Mouse (Mus musculus) ovary, postnatal 14 days (tissue): ENCODE data around the gene Otop3.

ENCODE experiments used
- DNase-seq: peaks from one replicate; pipeline ENCODE4 v3.0.0; 2022; ENCODE audit warnings: low spot score

The Otop3 gene

DNA sequence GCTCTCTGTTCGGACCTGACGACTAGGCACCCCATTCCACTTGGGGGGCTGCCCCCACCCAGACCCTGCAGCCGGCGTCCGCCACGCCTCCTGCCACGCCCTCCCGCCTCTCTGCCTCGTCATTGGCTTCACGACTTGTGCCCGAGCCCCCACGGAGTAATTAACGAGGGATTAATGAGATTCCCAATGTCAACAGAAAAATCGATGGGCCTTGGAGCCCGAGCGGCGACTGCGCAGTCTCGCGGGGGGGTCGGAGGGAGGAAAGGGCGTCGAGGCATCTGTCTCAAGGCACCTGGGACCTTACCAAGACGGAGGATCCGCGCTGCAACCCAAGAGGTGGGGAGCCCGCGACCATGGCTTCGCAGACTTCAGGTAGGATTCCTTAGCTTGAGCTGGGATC is at the start of gene Otop3:
Gene Otop3, plus strand, starts transcription at position 201 of the 400 bp plus-strand sequence.
- DNase-seq: no peak

- no peak for DNase-seq
Observed at GRCm38 (mm10) chr11:115285282-115285681, 49.2 kb upstream of the Otop3 start.

- DNase-seq: no peak
Observed at GRCm38 (mm10) chr11:115286201-115286993, 48.1 kb upstream of the Otop3 start.

- DNase-seq: no peak
Observed at GRCm38 (mm10) chr11:115287386-115287785, 47.1 kb upstream of the Otop3 start.

DNA sequence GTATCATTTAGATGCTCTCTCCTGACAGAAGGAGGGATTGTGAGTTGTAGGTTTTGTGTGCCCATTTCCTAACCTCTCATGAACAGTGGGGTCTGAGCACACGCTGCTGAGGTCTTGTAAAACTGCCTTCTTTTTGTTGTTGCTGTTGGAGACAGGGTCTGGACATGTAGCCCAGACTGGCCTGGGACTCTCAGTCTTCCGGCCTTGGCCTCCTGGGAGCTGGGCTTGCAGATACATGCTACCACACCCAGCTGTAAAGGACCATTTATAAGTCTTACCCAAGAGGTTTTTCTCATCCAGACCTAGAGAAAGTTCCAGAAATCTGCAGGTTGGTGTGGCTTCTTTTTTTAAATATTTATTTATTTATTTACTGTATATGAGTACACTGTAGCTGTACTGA is 46.2 kb upstream of the Otop3 start:
- DNase-seq: no peak

- no peak for DNase-seq
Observed at GRCm38 (mm10) chr11:115289885-115290284, 44.6 kb upstream of the Otop3 start.

- no peak for DNase-seq
Observed at GRCm38 (mm10) chr11:115290314-115290713, 44.2 kb upstream of the Otop3 start.

GRCm38 (mm10) chr11:115290919-115291318 is 43.6 kb upstream of the Otop3 start:
- peak; percentile 68 for DNase-seq

GRCm38 (mm10) chr11:115291503-115291902 is 43.0 kb upstream of the Otop3 start:
- no peak for DNase-seq

DNA sequence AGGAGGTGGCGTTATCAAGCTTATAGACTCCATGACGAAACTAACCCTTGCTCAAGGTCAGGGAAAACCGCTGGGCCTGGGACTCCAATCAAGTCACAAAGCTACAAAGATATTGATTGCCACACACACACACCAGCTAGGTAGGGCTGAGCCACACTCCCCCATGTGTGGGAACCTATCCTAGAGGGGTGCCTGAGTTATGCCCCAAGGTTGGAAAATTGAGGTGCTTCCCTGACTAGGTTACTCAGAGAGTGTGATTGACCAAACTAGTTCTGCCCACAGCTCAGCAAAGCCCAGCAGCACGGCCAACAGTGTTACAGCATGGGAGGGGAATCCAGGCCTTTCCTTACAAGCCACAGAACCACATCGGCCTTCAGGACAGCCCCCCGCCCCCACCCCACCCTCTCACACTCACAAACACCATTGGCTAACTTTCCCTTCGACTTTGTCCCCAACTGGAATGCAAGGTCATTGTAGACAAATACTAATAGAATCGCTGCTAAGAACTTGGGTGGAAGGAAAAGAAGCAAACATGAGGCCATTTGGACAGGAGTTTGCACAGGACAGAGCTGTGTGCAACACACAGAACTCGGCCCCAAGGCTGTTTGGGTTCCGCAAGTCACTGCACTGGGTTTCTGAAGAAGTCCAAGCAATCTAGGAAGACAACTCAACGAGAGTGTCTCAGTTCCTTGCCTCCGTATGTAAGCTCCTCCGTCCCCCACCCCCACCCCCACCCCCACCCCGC is 41.7 kb upstream of the Otop3 start:
- no peak for DNase-seq

DNA sequence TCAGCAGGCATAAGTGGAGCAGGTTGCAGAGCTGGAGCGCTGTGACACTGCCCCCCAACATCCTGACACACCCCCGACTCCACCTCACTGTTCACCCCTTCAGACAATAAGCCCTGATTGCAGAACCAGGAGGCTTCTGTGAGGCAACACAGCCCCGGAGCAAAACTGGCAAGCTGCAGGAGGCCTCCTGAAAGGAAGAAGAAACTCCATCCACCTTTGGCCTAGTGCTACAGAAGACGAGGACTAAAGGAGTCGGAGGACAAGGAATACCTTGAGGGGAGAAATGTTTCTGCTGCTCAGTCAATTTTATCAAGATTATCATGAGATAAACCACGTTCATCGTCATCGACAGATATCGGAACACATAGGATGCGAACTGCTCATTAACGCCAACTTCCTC is 38.6 kb upstream of the Otop3 start:
- no peak for DNase-seq

DNA sequence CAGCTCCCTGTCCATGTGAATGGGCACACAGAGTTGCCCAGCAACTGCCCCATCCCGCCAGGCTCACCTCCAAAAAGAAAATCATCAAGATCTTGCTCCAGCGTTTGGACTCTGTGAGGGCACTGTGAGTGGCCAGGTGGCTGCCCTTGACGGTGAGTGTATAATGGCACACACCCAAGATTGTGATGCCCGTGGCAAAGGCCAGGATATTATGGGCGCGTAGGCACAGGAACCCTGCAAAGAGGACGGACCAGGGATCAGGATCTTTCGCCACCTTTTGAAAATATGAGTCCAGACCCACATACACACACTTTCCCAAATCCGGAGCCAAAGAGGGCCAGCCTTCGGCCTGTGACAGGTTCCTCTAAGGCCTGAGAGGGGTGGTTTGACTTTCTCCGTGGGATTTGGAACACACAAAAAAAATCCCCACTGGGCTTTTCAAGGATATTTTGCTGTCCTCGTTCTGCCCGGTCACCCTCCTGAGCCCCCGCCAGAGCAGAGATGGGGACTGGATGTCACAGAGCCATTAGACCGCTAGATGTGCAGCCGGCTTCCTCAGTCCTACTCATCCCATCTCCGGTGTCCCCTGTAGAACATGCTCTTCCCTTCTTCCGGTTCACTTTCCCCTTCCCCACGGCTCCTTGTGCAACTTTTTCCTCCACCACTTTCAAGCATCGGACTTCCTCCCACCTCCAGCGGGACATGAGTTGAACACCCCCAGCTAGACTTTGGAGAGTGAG is 37.9 kb upstream of the Otop3 start:
- no peak for DNase-seq

DNA sequence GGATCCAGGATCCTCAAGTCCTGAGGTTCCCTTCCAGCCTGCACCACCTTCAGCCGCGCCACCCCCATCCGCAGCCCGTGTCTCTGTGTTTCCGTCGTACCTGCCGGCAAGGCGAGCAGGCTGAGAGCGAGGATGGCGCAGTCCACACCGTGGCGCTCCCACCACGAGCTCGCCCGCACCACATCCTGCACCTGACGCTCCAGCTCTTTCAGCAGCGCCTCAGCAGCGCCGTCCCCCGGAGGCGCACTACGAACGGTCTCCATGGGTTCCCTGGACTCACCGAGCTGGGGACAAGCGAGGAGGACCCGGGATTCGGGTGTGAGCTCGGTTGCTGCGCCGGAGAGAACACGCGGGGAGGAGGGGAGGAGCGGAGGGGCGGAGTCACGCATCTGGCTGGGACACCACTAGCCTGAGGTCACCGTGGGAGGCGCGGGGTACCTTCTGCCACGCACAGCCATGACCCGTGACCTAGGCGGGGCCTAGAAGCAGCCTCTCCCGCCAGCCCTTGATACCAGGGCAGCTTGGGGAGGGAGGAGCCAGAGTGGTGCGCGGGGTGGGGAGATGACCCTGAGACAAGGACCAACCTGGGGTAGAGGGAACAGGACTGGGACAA is 37.2 kb upstream of the Otop3 start, which contains the start of gene Fads6:
Gene Fads6, minus strand, starts transcription at position 450 of the 613 bp plus-strand sequence.
- no peak for DNase-seq

- no peak for DNase-seq
Observed at GRCm38 (mm10) chr11:115298160-115298559, 36.4 kb upstream of the Otop3 start.

DNA sequence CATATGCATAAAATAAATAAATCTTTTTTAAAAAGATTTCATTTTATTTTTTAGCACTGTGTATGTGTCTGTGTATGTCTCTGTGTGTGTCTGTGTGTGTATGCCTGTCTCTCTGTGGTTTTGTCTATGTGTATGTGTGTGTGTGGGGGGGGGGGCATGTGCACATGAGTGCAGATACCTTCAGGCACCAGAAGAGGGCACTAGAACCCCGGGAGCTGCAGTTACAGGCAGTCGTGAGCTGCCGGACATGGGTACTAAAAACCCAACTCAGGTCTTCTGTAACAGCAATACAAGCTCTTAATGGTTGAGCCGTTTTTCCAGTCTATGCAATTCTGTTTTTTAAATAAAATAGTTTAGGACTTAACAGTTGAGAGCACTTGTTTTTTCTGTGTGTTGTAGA is 33.8 kb upstream of the Otop3 start:
- no peak for DNase-seq

GRCm38 (mm10) chr11:115301351-115301750 is 33.2 kb upstream of the Otop3 start:
- no peak for DNase-seq

DNA sequence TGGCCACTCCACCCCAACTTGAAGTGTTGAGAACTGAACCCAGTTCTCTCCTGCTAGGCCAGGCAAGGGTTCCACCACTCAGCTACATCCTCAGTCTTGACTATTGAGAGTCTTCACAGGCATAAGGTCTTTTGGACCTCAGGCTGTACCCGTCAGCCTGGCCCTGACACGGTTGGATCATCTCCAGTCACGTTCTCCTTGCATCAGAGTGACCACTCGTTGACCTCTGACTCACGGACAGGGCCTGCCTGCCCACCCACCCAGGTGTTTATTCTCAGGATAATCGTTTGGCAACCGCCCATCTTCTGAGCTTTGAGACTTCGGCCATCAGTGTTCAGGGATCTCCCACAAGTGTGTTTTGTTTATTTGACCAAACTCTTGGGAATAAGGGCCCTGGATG is 31.4 kb upstream of the Otop3 start:
- no peak for DNase-seq

DNA sequence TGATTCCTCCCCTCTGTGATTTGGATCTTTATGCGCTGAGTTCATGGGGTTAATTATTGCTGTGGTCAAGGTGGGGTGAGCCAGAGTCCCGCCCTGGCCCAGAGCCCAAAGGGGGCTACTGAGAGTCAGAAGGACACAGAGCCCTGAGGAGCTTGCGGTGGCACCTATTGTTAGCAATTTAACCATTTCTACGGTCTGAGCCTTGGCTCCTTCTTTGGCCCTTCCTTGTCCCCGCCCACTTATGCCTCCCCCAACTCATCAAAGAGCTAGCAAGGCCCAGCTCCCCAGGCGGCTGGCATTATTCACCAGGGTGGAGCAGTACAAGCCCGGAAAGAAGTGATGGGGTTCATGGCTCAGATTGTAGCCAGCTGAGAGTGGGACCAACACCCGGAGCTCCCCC is 27.7 kb upstream of the Otop3 start, which contains the start of gene Otop2:
Gene Otop2, plus strand, starts transcription at position 301 of the 400 bp plus-strand sequence.
- DNase-seq: no peak

DNA sequence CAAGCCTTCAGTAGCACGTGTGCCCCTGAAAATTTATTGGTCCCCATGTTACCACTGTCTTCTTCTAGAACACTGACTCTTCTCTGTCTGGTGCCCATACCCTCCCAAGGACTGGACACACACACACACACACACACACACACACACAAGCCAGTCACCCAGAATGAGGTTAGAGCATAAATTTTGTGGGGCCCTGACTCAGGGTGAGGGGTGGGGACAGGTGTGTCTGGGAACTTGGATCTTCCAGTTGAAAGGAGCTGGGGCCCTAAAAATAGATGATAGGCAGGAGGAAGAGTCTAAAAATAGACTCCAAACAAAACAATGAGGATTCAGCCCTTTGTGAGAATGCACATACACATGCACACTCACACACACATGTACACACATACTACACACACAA is 25.8 kb upstream of the Otop3 start:
- no peak for DNase-seq

- no peak for DNase-seq
Observed at GRCm38 (mm10) chr11:115314249-115314648, 20.3 kb upstream of the Otop3 start.

DNA sequence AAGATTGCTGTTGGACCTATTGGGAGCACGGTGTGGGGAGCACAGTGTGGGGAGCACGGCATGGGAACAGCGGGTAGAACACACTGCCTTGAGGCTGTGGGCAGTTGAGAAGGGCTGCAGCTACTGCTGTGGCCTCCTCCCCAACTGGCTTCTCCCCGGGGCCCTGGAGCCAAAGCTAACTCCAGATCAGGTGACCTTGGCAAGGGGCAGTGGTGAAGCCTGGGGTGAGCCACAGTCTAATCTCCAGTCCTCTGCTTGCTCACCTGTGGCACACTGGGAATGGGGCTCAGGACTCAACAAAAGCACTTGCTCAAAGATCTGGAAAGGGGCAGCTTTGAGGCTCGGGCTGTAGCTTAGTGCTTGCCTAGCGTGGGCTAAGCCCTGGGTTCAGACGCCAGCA is 17.3 kb upstream of the Otop3 start:
- DNase-seq: no peak
